Comparison of ENCODE assay signal across 12 mouse cellular contexts in the genomic region with DNA sequence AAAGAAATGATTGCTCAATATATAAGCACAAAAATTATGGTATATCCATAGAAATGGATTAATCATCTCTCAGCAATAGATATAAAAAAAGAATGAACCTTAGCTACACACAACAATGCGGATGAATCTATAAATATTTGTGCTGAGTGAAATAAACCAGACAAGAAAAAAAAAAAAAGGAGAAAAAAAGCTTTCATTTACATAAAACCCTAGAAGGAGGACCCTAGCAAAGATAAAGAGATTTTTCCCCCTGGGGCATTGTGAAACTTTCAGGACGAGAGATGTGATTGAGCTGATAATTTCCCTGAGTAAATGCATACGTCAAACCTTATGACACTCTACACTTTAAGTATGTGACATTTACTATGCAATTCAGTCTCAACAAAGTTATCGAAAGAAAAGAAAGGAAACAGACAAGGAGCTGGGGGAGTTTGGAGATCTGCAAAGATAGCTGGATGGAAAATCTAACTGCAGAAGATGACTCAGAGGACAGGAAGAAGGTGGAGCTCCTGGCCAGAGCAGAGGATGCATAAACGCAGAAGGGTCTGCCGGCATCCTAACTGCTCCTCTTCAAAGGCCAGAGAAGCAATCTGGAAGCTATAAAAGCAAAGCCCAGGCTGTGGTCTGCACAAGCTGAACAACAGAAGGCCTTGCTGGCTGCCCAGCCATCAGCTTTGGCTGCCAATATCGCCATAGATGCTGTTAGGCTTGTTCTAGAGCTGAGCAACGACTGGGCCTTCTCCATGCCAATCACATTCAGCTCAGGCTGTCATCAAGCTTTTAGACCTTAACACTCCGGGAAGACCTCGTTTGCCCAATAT.
DNase-seq lines count a peak whose midpoint lies in the region; ATAC-seq and TF ChIP-seq lines count a peak whose summit lies in the region.
"Had no signal": no experiment of that assay in that cellular context is flagged by ENCODE, and none has a peak within 500 bp of the region (broad histone marks: within the 10 kb centered on the region; RNA-seq: fewer than 3 reads in every experiment).

No protein-coding gene starts in this region.

- no peak for TF ChIP-seq CTCF in stomach, postnatal 0 days (IDR thresholded peaks at IDR 0.05; ENCODE audit: low read depth)

- 0 out of 2 replicates have a peak, but pooled peaks cover 5% of the 10 kb centered on the region for H3K4me1 ChIP-seq in embryonic facial prominence, embryonic 14.5 days (ENCODE audit: control insufficient read depth, insufficient read depth, low read length)
- H3K4me1 ChIP-seq in embryonic facial prominence, embryonic 10.5 days: peaks cover 8% of the 10 kb centered on the region; the same call in 1 of the 2 replicates
- H3K4me1 ChIP-seq in stomach, embryonic 15.5 days: peaks cover 5% of the 10 kb centered on the region
- H3K4me1 ChIP-seq in stomach, postnatal 0 days (replicated peaks; ENCODE audit: control insufficient read depth, insufficient read depth): no peaks in the 10 kb centered on the region
- H3K4me1 ChIP-seq: neural tube, embryonic 13.5 days had no signal

- no peaks in the 10 kb centered on the region for H3K9me3 ChIP-seq in embryonic facial prominence, embryonic 14.5 days (ENCODE audit: control insufficient read depth, low read length)
- H3K9me3 ChIP-seq in embryonic facial prominence, embryonic 10.5 days: no peaks in the 10 kb centered on the region
- no peaks in the 10 kb centered on the region for H3K9me3 ChIP-seq in stomach, embryonic 15.5 days
- H3K9me3 ChIP-seq in stomach, postnatal 0 days (ENCODE audit: control insufficient read depth, low read length): no peaks in the 10 kb centered on the region
- H3K9me3 ChIP-seq: heart, embryonic 13.5 days; neural tube, embryonic 13.5 days had no signal

- H3K79me2 ChIP-seq in macrophage (ENCODE audit: inconsistent target): no peaks in the 10 kb centered on the region

- no peak for TF ChIP-seq EP300 in stomach, postnatal 0 days (optimal IDR thresholded peaks at IDR 0.05)

- no peaks in the 10 kb centered on the region for H3K27me3 ChIP-seq in embryonic facial prominence, embryonic 14.5 days (replicated peaks; ENCODE audit: control insufficient read depth, insufficient read depth, low read length)
- H3K27me3 ChIP-seq in embryonic facial prominence, embryonic 10.5 days (replicated peaks; ENCODE audit: low read depth, poor library complexity, severe bottlenecking): no peaks in the 10 kb centered on the region
- no peaks in the 10 kb centered on the region for H3K27me3 ChIP-seq in stomach, embryonic 15.5 days (replicated peaks)
- H3K27me3 ChIP-seq in stomach, postnatal 0 days (ENCODE audit: control insufficient read depth, insufficient read depth, low read length): no peaks in the 10 kb centered on the region
- H3K27me3 ChIP-seq: heart, embryonic 13.5 days; neural tube, embryonic 13.5 days had no signal

- no peak overlapping the region for H3K4me2 ChIP-seq in embryonic facial prominence, embryonic 14.5 days (ENCODE audit: low read depth, low read length)
- no peak overlapping the region for H3K4me2 ChIP-seq in stomach, embryonic 15.5 days
- H3K4me2 ChIP-seq in stomach, postnatal 0 days (replicated peaks; ENCODE audit: low read depth): no peak overlapping the region
- H3K4me2 ChIP-seq: heart, embryonic 13.5 days; neural tube, embryonic 13.5 days had no signal

- H3K9ac ChIP-seq in embryonic facial prominence, embryonic 14.5 days (ENCODE audit: low read depth, low read length): no peak overlapping the region
- no peak overlapping the region for H3K9ac ChIP-seq in stomach, embryonic 15.5 days
- H3K9ac ChIP-seq in stomach, postnatal 0 days (ENCODE audit: low read length): no peak overlapping the region
- H3K9ac ChIP-seq: heart, embryonic 13.5 days; liver, embryonic 14.5 days; neural tube, embryonic 13.5 days had no signal

- H3K27ac ChIP-seq in embryonic facial prominence, embryonic 14.5 days (replicated peaks; ENCODE audit: low read depth, low read length): no peak overlapping the region
- no peak overlapping the region for H3K27ac ChIP-seq in embryonic facial prominence, embryonic 10.5 days (replicated peaks)
- H3K27ac ChIP-seq in stomach, embryonic 15.5 days: peak overlapping the region; percentile 44; the same call in 1 of the 2 replicates
- no peak overlapping the region for H3K27ac ChIP-seq in stomach, postnatal 0 days (replicated peaks)
- 0 out of 2 replicates have a peak overlapping the region, but pooled peaks have one; percentile 13 for H3K27ac ChIP-seq in macrophage
- H3K27ac ChIP-seq: heart, embryonic 13.5 days; liver, embryonic 14.5 days; neural tube, embryonic 13.5 days had no signal

- peak; percentile 51 for DNase-seq in embryonic facial prominence, embryonic 14.5 days (ENCODE audit: low spot score)
- no peak for DNase-seq in embryonic facial prominence, embryonic 10.5 days (ENCODE audit: low spot score)
- no peak for DNase-seq in stomach, postnatal 0 days (ENCODE audit: low spot score)
- peak; percentile 27 for DNase-seq in yolk sac, embryonic 10.5 days (ENCODE audit: low spot score)
- DNase-seq in left cerebral cortex, adult 18-20 months (ENCODE audit: low spot score in 2 of 2): no peak
- DNase-seq in urinary bladder, postnatal 36 days (ENCODE audit: low spot score in 2 of 2): no peak
- DNase-seq: B cell, adult 2 months had no signal

- WGBS in embryonic facial prominence, embryonic 14.5 days: 49% methylated on average over 10 of the region's 10 CpGs
- WGBS in embryonic facial prominence, embryonic 10.5 days: 70% methylated on average over 10 of the region's 10 CpGs
- 52% methylated on average over 10 of the region's 10 CpGs for WGBS in stomach, embryonic 15.5 days
- 47% methylated on average over 10 of the region's 10 CpGs for WGBS in stomach, postnatal 0 days
- WGBS in macrophage (ENCODE audit: missing documents): 45% methylated on average over 10 of the region's 10 CpGs

- no peaks in the 10 kb centered on the region for H3K36me3 ChIP-seq in embryonic facial prominence, embryonic 14.5 days (ENCODE audit: control insufficient read depth, insufficient read depth, low read length)
- H3K36me3 ChIP-seq in embryonic facial prominence, embryonic 10.5 days (replicated peaks): no peaks in the 10 kb centered on the region
- H3K36me3 ChIP-seq in stomach, embryonic 15.5 days: no peaks in the 10 kb centered on the region
- no peaks in the 10 kb centered on the region for H3K36me3 ChIP-seq in stomach, postnatal 0 days (ENCODE audit: control insufficient read depth, insufficient read depth, low read length)
- H3K36me3 ChIP-seq in macrophage (ENCODE audit: inconsistent target): no peaks in the 10 kb centered on the region
- H3K36me3 ChIP-seq: heart, embryonic 13.5 days; neural tube, embryonic 13.5 days had no signal

- ATAC-seq in embryonic facial prominence, embryonic 14.5 days (ENCODE audit: low read depth): no peak
- no peak for ATAC-seq in stomach, embryonic 15.5 days (ENCODE audit: insufficient read depth, low FRiP score, low read depth)
- ATAC-seq in stomach, postnatal 0 days (ENCODE audit: low FRiP score, low TSS enrichment): no peak

- no peak overlapping the region for H3K4me3 ChIP-seq in embryonic facial prominence, embryonic 14.5 days (ENCODE audit: low read depth, low read length)
- H3K4me3 ChIP-seq in embryonic facial prominence, embryonic 10.5 days: no peak overlapping the region
- H3K4me3 ChIP-seq in stomach, embryonic 15.5 days (replicated peaks): no peak overlapping the region
- H3K4me3 ChIP-seq in stomach, postnatal 0 days (ENCODE audit: low read depth, low read length): no peak overlapping the region
- no peak overlapping the region for H3K4me3 ChIP-seq in macrophage (ENCODE audit: inconsistent target)
- H3K4me3 ChIP-seq: heart, embryonic 13.5 days; neural tube, embryonic 13.5 days had no signal

Comparison
In these comparisons a context has a peak if more than half of its experiments do, and no peak if none do; other contexts are left out.
1. DNase-seq: peak in embryonic facial prominence, embryonic 14.5 days (single experiment) and yolk sac, embryonic 10.5 days (single experiment); none in embryonic facial prominence, embryonic 10.5 days (single experiment), stomach, postnatal 0 days (single experiment), left cerebral cortex, adult 18-20 months (0 of 2) and urinary bladder, postnatal 36 days (0 of 2).
2. H3K27ac ChIP-seq: peak in stomach, embryonic 15.5 days (single experiment) and macrophage (single experiment); none in embryonic facial prominence, embryonic 14.5 days (single experiment), embryonic facial prominence, embryonic 10.5 days (single experiment) and stomach, postnatal 0 days (single experiment).